Mouse (Mus musculus): Measurements from ENCODE around the gene Plekhh2.

GRCm38 (mm10) chr17:84534632-84535031 is 22.9 kb downstream of the Plekhh2 start:
- no peak for TF ChIP-seq CTCF (IDR thresholded peaks at IDR 0.05; ENCODE audit: control insufficient read depth, insufficient read depth, low read length)
- no peak for TF ChIP-seq POLR2A (IDR thresholded peaks at IDR 0.05; ENCODE audit: borderline replicate concordance, control insufficient read depth, low read depth, low read length)
